Mouse (Mus musculus): ENCODE results near the gene Aif1. TPM values are rescaled to one million over a fixed set of nuclear protein-coding genes. Genes with fewer than 3 reads are reported as not detected.

The Aif1 gene
- polyA plus RNA-seq, 1 experiment, result 4.1 TPM

GRCm38 (mm10) chr17:35186681-35187080 is 10.8 kb upstream of the Aif1 start:
- Histone ChIP-seq H3K4me1 (ENCODE audit: control insufficient read depth, insufficient read depth, low read length) (no peaks in the 10 kb centered on the region), H3K27me3 (ENCODE audit: control insufficient read depth, insufficient read depth, low read length) (no peaks in the 10 kb centered on the region), H3K27ac (ENCODE audit: insufficient read depth, low read length) (no peak overlapping the region), H3K4me3 (replicated peaks; ENCODE audit: insufficient read depth, low read depth, low read length) (no peak overlapping the region)
- WGBS, result 2% methylated on average over 4 of the region's 4 CpGs
- TF ChIP-seq POLR2A (IDR thresholded peaks at IDR 0.05; ENCODE audit: borderline replicate concordance, insufficient read depth, low read length) (no peak), CTCF (IDR thresholded peaks at IDR 0.05; ENCODE audit: borderline replicate concordance, insufficient read depth, low read depth, low read length) (no peak)
- no peak for DNase-seq

- Histone ChIP-seq H3K4me1 (ENCODE audit: control insufficient read depth, insufficient read depth, low read length) (no peaks in the 10 kb centered on the region), H3K4me3 (replicated peaks; ENCODE audit: insufficient read depth, low read depth, low read length) (peak overlapping the region; percentile 26), H3K27me3 (ENCODE audit: control insufficient read depth, insufficient read depth, low read length) (no peaks in the 10 kb centered on the region), H3K27ac (ENCODE audit: insufficient read depth, low read length) (no peak overlapping the region)
- DNase-seq, result no peak
- 4% methylated on average over 17 of the region's 18 CpGs for whole genome bisulfite sequencing
- TF ChIP-seq CTCF (IDR thresholded peaks at IDR 0.05; ENCODE audit: borderline replicate concordance, insufficient read depth, low read depth, low read length) (no peak), POLR2A (IDR thresholded peaks at IDR 0.05; ENCODE audit: borderline replicate concordance, insufficient read depth, low read length) (no peak)
Observed at GRCm38 (mm10) chr17:35185639-35186611, 10.1 kb upstream of the Aif1 start.

- H3K27ac ChIP-seq (ENCODE audit: insufficient read depth, low read length), result no peak overlapping the region
- no peaks in the 10 kb centered on the region for H3K27me3 ChIP-seq (ENCODE audit: control insufficient read depth, insufficient read depth, low read length)
- 81% methylated on average over 5 of the region's 5 CpGs for WGBS
- no peak overlapping the region for H3K4me3 ChIP-seq (replicated peaks; ENCODE audit: insufficient read depth, low read depth, low read length)
- no peak for DNase-seq
- no peak for TF ChIP-seq POLR2A (IDR thresholded peaks at IDR 0.05; ENCODE audit: borderline replicate concordance, insufficient read depth, low read length)
- no peak for TF ChIP-seq CTCF (IDR thresholded peaks at IDR 0.05; ENCODE audit: borderline replicate concordance, insufficient read depth, low read depth, low read length)
- H3K4me1 ChIP-seq (ENCODE audit: control insufficient read depth, insufficient read depth, low read length), result no peaks in the 10 kb centered on the region
Observed at GRCm38 (mm10) chr17:35180093-35180492, 4.2 kb upstream of the Aif1 start.

GRCm38 (mm10) chr17:35178528-35178927 is 2.7 kb upstream of the Aif1 start:
- DNase-seq, result no peak
- no peaks in the 10 kb centered on the region for H3K27me3 ChIP-seq (ENCODE audit: control insufficient read depth, insufficient read depth, low read length)
- WGBS, result 27% methylated on average over 5 of the region's 5 CpGs
- no peaks in the 10 kb centered on the region for H3K4me1 ChIP-seq (ENCODE audit: control insufficient read depth, insufficient read depth, low read length)
- no peak overlapping the region for H3K27ac ChIP-seq (ENCODE audit: insufficient read depth, low read length)
- TF ChIP-seq POLR2A (IDR thresholded peaks at IDR 0.05; ENCODE audit: borderline replicate concordance, insufficient read depth, low read length) (no peak), CTCF (IDR thresholded peaks at IDR 0.05; ENCODE audit: borderline replicate concordance, insufficient read depth, low read depth, low read length) (peak; percentile 77)
- no peak overlapping the region for H3K4me3 ChIP-seq (replicated peaks; ENCODE audit: insufficient read depth, low read depth, low read length)

- no peak for DNase-seq
- TF ChIP-seq CTCF (IDR thresholded peaks at IDR 0.05; ENCODE audit: borderline replicate concordance, insufficient read depth, low read depth, low read length) (no peak), POLR2A (IDR thresholded peaks at IDR 0.05; ENCODE audit: borderline replicate concordance, insufficient read depth, low read length) (no peak)
- no peaks in the 10 kb centered on the region for H3K4me1 ChIP-seq (ENCODE audit: control insufficient read depth, insufficient read depth, low read length)
- H3K27me3 ChIP-seq (ENCODE audit: control insufficient read depth, insufficient read depth, low read length), result no peaks in the 10 kb centered on the region
- WGBS, result 67% methylated on average over 6 of the region's 6 CpGs
- no peak overlapping the region for H3K4me3 ChIP-seq (replicated peaks; ENCODE audit: insufficient read depth, low read depth, low read length)
- no peak overlapping the region for H3K27ac ChIP-seq (ENCODE audit: insufficient read depth, low read length)
Observed at GRCm38 (mm10) chr17:35175382-35175781, 486 bp downstream of the Aif1 start.

GRCm38 (mm10) chr17:35174201-35174977 is 1.5 kb downstream of the Aif1 start:
- WGBS, result 62% methylated on average over 8 of the region's 8 CpGs
- H3K27me3 ChIP-seq (ENCODE audit: control insufficient read depth, insufficient read depth, low read length), result no peaks in the 10 kb centered on the region
- H3K4me1 ChIP-seq (ENCODE audit: control insufficient read depth, insufficient read depth, low read length), result no peaks in the 10 kb centered on the region
- DNase-seq, result no peak
- no peak overlapping the region for H3K27ac ChIP-seq (ENCODE audit: insufficient read depth, low read length)
- TF ChIP-seq CTCF (IDR thresholded peaks at IDR 0.05; ENCODE audit: borderline replicate concordance, insufficient read depth, low read depth, low read length) (no peak), POLR2A (IDR thresholded peaks at IDR 0.05; ENCODE audit: borderline replicate concordance, insufficient read depth, low read length) (no peak)
- no peak overlapping the region for H3K4me3 ChIP-seq (replicated peaks; ENCODE audit: insufficient read depth, low read depth, low read length)

GRCm38 (mm10) chr17:35173329-35173728 is 2.5 kb downstream of the Aif1 start:
- no peak overlapping the region for H3K4me3 ChIP-seq (replicated peaks; ENCODE audit: insufficient read depth, low read depth, low read length)
- WGBS, result 83% methylated on average over 3 of the region's 3 CpGs
- no peak for DNase-seq

More at GRCm38 (mm10) chr17:35173329-35173728, 2.5 kb downstream of the Aif1 start:
- no peak overlapping the region for H3K27ac ChIP-seq (ENCODE audit: insufficient read depth, low read length)
- TF ChIP-seq CTCF (IDR thresholded peaks at IDR 0.05; ENCODE audit: borderline replicate concordance, insufficient read depth, low read depth, low read length) (no peak), POLR2A (IDR thresholded peaks at IDR 0.05; ENCODE audit: borderline replicate concordance, insufficient read depth, low read length) (no peak)
- H3K27me3 ChIP-seq (ENCODE audit: control insufficient read depth, insufficient read depth, low read length), result no peaks in the 10 kb centered on the region
- H3K4me1 ChIP-seq (ENCODE audit: control insufficient read depth, insufficient read depth, low read length), result no peaks in the 10 kb centered on the region

All from cerebellum, adult 2 months (tissue).